Mouse (Mus musculus) stomach, postnatal 0 days (tissue): ENCODE results near the gene Myod1. TPM values are rescaled to one million over a fixed set of nuclear protein-coding genes. Genes with fewer than 3 reads are reported as not detected.

Experiments used
- ATAC-seq: fragments of 200-750 bp; cut with Nextera tagmentation; 2 replicates; pipeline ENCODE4 v1.8.0; 2017; ENCODE audit not compliant: low FRiP score, low TSS enrichment
- DNase-seq: peaks from one replicate; pipeline ENCODE4 v3.0.0-alpha.2; 2016; ENCODE audit warnings: low spot score
- H3K27ac ChIP-seq: fragments of 300-500 bp; sonication (generic); replicated peaks from 2 replicates; pipeline ENCODE4 v1.5.1; 2014; ENCODE audit warnings: mild to moderate bottlenecking, control low read depth
- H3K27me3 ChIP-seq: fragments of 300-500 bp; sonication (generic); 2 replicates; pipeline ENCODE4 v1.6.1; 2014; ENCODE audit warnings: low read length; ENCODE audit not compliant: control insufficient read depth, insufficient read depth
- H3K36me3 ChIP-seq: fragments of 300-500 bp; sonication (generic); 2 replicates; pipeline ENCODE4 v1.6.1; 2014; ENCODE audit warnings: low read length, mixed read lengths; ENCODE audit not compliant: control insufficient read depth, insufficient read depth
- H3K4me1 ChIP-seq: fragments of 300-500 bp; sonication (generic); replicated peaks from 2 replicates; pipeline ENCODE4 v1.6.1; 2014; ENCODE audit warnings: antibody characterized with exemption; ENCODE audit not compliant: control insufficient read depth, insufficient read depth
- H3K4me2 ChIP-seq: fragments of 300-500 bp; sonication (generic); replicated peaks from 2 replicates; pipeline ENCODE4 v1.6.1; 2014; ENCODE audit warnings: low read depth, mild to moderate bottlenecking, control low read depth, moderate library complexity
- H3K4me3 ChIP-seq: fragments of 300-500 bp; sonication (generic); 2 replicates; pipeline ENCODE4 v1.5.1; 2014; ENCODE audit warnings: low read depth, low read length, control low read depth
- H3K9ac ChIP-seq: fragments of 300-500 bp; sonication (generic); 2 replicates; pipeline ENCODE4 v1.6.1; 2014; ENCODE audit warnings: mild to moderate bottlenecking, low read length, control low read depth, mixed read lengths
- H3K9me3 ChIP-seq: fragments of 300-500 bp; sonication (generic); 2 replicates; pipeline ENCODE4 v1.6.1; 2016; ENCODE audit warnings: low read length; ENCODE audit not compliant: control insufficient read depth
- CTCF ChIP-seq: IDR thresholded peaks from 2 replicates; pipeline ENCODE4 v1.5.1; 2016; ENCODE audit warnings: antibody characterized with exemption, low read depth, mild to moderate bottlenecking, moderate library complexity
- EP300 ChIP-seq: optimal IDR thresholded peaks from 2 replicates; pipeline ENCODE3; 2016; ENCODE audit warnings: antibody characterized with exemption
- WGBS: fragments of 180-500 bp; shearing (Covaris S2); extraction: QIAGEN DNeasy Blood & Tissue Kit; methylation state at CpG from one replicate; pipeline ENCODE4 v1.1.7; 2014; 5-methylcytosine and 5-hydroxymethylcytosine counted together
- polyA plus RNA-seq: library from polyadenylated mRNA; unstranded; fragments of >200 nt; fragmentation: Nextera tagmentation; extraction: Ambion mirVana; gene quantifications from 2 replicates; pipeline ENCODE4 v1.2.1, GENCODE M21; 2015

Myod1 gene
- polyA plus RNA-seq, 1 experiment from 2014 or later: 0.50 TPM

DNA sequence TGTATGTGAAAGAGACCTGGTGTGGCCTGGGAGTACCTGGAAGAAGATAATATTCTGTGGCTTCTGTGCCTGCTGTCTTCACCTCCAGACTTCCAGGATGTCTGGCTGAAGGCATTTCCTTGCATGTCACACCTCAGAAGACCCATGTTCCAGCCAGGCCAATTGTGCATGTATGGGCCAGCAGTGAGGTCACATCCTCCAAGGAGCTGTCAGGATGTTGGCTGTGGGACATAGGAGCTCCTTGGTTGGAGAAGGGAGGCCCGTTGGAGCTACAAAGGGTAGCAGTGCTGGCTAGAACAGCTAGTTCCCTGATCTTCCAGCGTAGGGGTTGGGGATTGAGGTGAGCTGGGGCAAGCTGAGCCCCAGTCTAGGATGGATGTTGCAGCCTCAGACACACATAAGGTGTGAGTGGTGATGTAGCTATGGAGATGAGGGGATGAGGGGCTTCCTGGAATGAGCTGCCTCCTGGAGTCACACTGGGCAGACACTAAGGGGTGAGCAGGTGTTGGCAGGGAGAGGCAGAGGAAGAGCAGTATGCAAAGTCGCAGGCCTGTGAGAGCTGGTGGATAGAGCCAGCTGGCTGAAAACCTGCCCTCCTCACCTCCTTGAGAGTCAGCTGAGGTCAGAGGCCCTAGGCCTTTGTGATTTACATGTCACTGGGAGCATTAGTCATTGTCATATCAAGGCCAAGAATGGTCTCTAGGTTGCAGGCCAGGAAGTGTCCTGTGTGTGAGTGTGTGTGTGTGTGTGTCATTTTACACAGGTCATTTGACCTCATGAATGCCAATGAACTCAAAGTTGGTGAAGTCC, 25.3 kb downstream of the Myod1 start:
- no peaks in the 10 kb centered on the region for H3K36me3 ChIP-seq
- TF ChIP-seq CTCF (no peak), EP300 (no peak)
- no peaks in the 10 kb centered on the region for H3K9me3 ChIP-seq
- WGBS: 51% methylated on average over 3 of the region's 3 CpGs
- no peak overlapping the region for H3K27ac ChIP-seq
- no peaks in the 10 kb centered on the region for H3K4me1 ChIP-seq
- H3K9ac ChIP-seq: no peak overlapping the region
- H3K27me3 ChIP-seq: peaks cover 16% of the 10 kb centered on the region; the same call in 1 of the 2 replicates
- H3K4me3 ChIP-seq: no peak overlapping the region
- no peak for DNase-seq
- ATAC-seq: no peak
- H3K4me2 ChIP-seq: no peak overlapping the region

- Histone ChIP-seq H3K9me3 (no peaks in the 10 kb centered on the region), H3K36me3 (no peaks in the 10 kb centered on the region), H3K27me3 (peaks cover 1% of the 10 kb centered on the region; the same call in 1 of the 2 replicates), H3K4me2 (no peak overlapping the region), H3K4me3 (no peak overlapping the region), H3K27ac (no peak overlapping the region), H3K4me1 (no peaks in the 10 kb centered on the region), H3K9ac (no peak overlapping the region)
- DNase-seq: no peak
- no peak for TF ChIP-seq CTCF
- WGBS: 79% methylated on average over 15 of the region's 15 CpGs
- ATAC-seq: no peak
These were observed 27.6 kb downstream of the Myod1 start for GRCm38 (mm10) chr7:46403616-46404485.

DNA sequence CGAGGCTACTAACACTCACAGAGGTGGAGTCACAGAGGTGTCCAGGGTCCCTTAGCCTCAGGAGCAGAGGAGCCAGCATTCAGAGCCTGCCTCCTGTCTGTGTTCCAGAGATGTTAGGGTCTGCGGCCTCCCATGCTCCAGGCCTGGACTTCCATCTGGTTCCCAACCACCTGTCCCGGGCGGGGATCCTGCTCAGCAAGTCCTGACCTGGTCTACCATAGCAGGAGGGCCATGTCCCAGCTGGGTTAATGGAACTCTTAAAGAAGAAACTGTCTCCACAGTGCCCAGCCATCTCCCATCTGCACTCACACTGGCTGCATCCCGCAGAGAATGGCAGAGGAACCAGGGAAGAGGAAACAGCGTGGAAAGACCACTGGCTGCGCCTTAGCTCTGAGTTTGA, 28.5 kb downstream of the Myod1 start:
- Histone ChIP-seq H3K4me2 (no peak overlapping the region), H3K36me3 (no peaks in the 10 kb centered on the region), H3K9ac (no peak overlapping the region), H3K9me3 (no peaks in the 10 kb centered on the region), H3K27me3 (no peaks in the 10 kb centered on the region), H3K4me1 (no peaks in the 10 kb centered on the region), H3K4me3 (no peak overlapping the region), H3K27ac (no peak overlapping the region)
- no peak for DNase-seq
- 62% methylated on average over 7 of the region's 7 CpGs for WGBS
- TF ChIP-seq EP300: no peak
- no peak for ATAC-seq

DNA sequence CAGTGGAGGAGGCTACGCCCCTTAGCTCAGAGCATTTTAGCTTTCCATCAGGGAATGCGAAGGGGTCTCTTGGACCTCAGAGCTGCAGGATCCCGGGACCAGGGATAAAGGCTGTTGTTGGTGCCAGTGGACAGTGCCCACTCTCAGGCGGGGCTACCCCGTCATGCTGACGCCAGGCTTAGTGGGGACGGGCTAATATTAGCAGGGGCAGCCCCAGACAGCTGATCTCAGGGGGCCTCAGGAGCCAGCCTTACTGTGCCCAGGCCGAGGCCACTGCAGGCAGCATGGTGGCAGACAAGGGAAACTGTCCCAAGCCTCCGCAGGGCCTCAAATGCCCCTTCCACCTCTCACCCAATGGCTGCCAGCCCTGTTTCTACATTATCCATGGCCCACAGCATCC, 32.3 kb downstream of the Myod1 start:
- DNase-seq (no peak), ATAC-seq (no peak)
- no peaks in the 10 kb centered on the region for H3K4me1 ChIP-seq
- no peak overlapping the region for H3K9ac ChIP-seq
- no peak overlapping the region for H3K4me3 ChIP-seq
- H3K36me3 ChIP-seq: no peaks in the 10 kb centered on the region
- TF ChIP-seq CTCF: no peak
- no peak for TF ChIP-seq EP300
- H3K27ac ChIP-seq: no peak overlapping the region
- 78% methylated on average over 9 of the region's 9 CpGs for WGBS
- H3K4me2 ChIP-seq: no peak overlapping the region
- no peaks in the 10 kb centered on the region for H3K27me3 ChIP-seq
- no peaks in the 10 kb centered on the region for H3K9me3 ChIP-seq

DNA sequence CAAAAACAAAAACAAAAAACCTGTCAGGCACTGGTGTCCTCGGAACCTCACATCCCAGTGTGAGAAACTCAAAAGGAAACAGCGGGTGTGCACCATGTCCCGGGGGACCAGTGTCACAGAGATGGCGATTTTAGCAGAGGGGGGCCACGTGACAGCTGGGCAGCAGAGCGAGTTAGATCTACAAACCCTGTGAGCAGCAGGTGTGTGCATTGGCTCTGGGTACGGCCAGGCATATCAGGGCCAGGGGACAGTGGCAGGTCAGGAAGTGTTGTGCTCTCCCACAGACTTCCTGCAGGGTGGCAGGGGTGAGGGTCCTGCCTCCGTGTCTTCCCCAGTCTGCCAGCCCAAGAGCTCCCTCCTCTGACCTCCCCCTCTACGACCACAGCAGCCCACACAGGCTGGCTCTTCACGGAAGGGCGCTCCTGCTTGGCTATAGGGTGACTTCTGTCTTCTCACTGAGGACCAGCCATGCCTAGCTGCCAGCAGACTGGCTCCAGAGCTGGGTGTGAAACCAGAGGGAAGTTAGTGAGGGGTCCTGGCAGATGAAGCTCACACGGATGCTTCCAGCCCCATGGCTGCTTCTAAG, 33.0 kb downstream of the Myod1 start:
- ATAC-seq (no peak), DNase-seq (no peak)
- H3K36me3 ChIP-seq: no peaks in the 10 kb centered on the region
- H3K27ac ChIP-seq: no peak overlapping the region
- no peaks in the 10 kb centered on the region for H3K4me1 ChIP-seq
- TF ChIP-seq CTCF (no peak), EP300 (no peak)
- no peaks in the 10 kb centered on the region for H3K27me3 ChIP-seq
- WGBS: 36% methylated on average over 12 of the region's 12 CpGs
- H3K4me2 ChIP-seq: no peak overlapping the region
- H3K9ac ChIP-seq: no peak overlapping the region
- H3K4me3 ChIP-seq: no peak overlapping the region
- no peaks in the 10 kb centered on the region for H3K9me3 ChIP-seq

DNA sequence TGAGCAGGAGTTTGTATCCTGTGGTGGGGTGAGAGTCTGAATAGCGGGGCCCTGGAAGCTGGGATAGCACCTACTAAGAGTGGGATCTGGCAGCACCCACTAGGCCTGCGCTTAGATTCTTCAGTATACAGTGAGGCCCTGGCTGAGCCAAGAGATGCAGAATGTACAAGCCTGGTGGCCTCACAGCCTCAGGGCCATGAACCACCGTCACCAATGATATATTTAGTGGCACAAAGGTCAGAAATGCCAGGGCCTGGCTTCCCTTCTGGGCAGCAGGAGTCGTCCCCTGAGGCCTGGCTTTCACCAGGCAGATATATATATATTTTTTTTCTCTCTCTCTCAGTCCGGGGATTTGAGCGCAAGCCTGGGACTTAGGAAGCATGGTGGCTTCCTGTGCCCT, 34.5 kb downstream of the Myod1 start:
- no peaks in the 10 kb centered on the region for H3K9me3 ChIP-seq
- no peak overlapping the region for H3K9ac ChIP-seq
- ATAC-seq: no peak
- no peak overlapping the region for H3K4me3 ChIP-seq
- WGBS: 74% methylated on average over 6 of the region's 6 CpGs
- no peaks in the 10 kb centered on the region for H3K27me3 ChIP-seq
- no peak for TF ChIP-seq EP300
- TF ChIP-seq CTCF: no peak
- no peak overlapping the region for H3K27ac ChIP-seq
- H3K4me1 ChIP-seq: no peaks in the 10 kb centered on the region
- no peak for DNase-seq
- H3K4me2 ChIP-seq: no peak overlapping the region
- H3K36me3 ChIP-seq: no peaks in the 10 kb centered on the region
